Comparison of ENCODE assay signal across 15 mouse cellular contexts in genomic region chr17:62649293-62649950, GRCm38 (mm10).
DNase-seq lines count a peak whose midpoint lies in the region; ATAC-seq and TF ChIP-seq lines count a peak whose summit lies in the region.
"Had no signal": no experiment of that assay in that cellular context is flagged by ENCODE, and none has a peak within 500 bp of the region (broad histone marks: within the 10 kb centered on the region; RNA-seq: fewer than 3 reads in every experiment).

No protein-coding gene starts in this region.

- DNase-seq in right cerebral cortex, adult 18-20 months, result peak; percentile 44
- no peak for DNase-seq in right cerebral cortex, postnatal 14 days
- DNase-seq in heart, postnatal 25 days (ENCODE audit: low spot score), result peak; percentile 23
- DNase-seq: adrenal gland, adult 2 months; forebrain, postnatal 0 days; layer of hippocampus, adult 9-11 months; left cerebral cortex, postnatal 4 days had no signal

- H3K4me2 ChIP-seq in midbrain, embryonic 16.5 days (ENCODE audit: low read length), result no peak overlapping the region
- H3K4me2 ChIP-seq in intestine, embryonic 16.5 days (ENCODE audit: low read depth, low read length), result no peak overlapping the region
- H3K4me2 ChIP-seq: embryonic facial prominence, embryonic 13.5 days; liver, embryonic 15.5 days had no signal

- TF ChIP-seq CTCF in embryonic fibroblast, embryonic 13.5 days (IDR thresholded peaks at IDR 0.05; ENCODE audit: borderline replicate concordance, insufficient read depth, low read length), result no peak

- no peaks in the 10 kb centered on the region for H3K36me3 ChIP-seq in midbrain, embryonic 16.5 days (ENCODE audit: control insufficient read depth, insufficient read depth, low read length)
- H3K36me3 ChIP-seq in intestine, embryonic 16.5 days (ENCODE audit: control insufficient read depth, insufficient read depth, low read length), result no peaks in the 10 kb centered on the region
- H3K36me3 ChIP-seq: liver, embryonic 15.5 days had no signal

- 0 out of 2 replicates have a peak, but pooled peaks have one; percentile 18 for ATAC-seq in monocyte, adult 5-6 weeks (replicated peaks; ENCODE audit: insufficient number of reproducible peaks, low FRiP score, low TSS enrichment, poor library complexity, severe bottlenecking)
- no peak for ATAC-seq in midbrain, embryonic 16.5 days
- no peak for ATAC-seq in intestine, embryonic 16.5 days
- ATAC-seq: CD4-positive, CD25-positive, alpha-beta regulatory T cell, adult 4 months; forebrain, postnatal 0 days; Patski had no signal

- peak overlapping the region; percentile 87 for H3K27ac ChIP-seq in embryonic fibroblast, embryonic 13.5 days (ENCODE audit: insufficient read depth, low read length)
- no peak overlapping the region for H3K27ac ChIP-seq in midbrain, embryonic 16.5 days (ENCODE audit: low read length)
- no peak overlapping the region for H3K27ac ChIP-seq in intestine, embryonic 16.5 days (ENCODE audit: low read length)
- H3K27ac ChIP-seq: embryonic facial prominence, embryonic 13.5 days; liver, embryonic 15.5 days had no signal

- H3K9ac ChIP-seq in midbrain, embryonic 16.5 days (ENCODE audit: low read depth, low read length), result no peak overlapping the region
- no peak overlapping the region for H3K9ac ChIP-seq in intestine, embryonic 16.5 days (ENCODE audit: low read depth, low read length)
- H3K9ac ChIP-seq: embryonic facial prominence, embryonic 13.5 days; forebrain, postnatal 0 days; liver, embryonic 15.5 days had no signal

- no peaks in the 10 kb centered on the region for H3K27me3 ChIP-seq in midbrain, embryonic 16.5 days (ENCODE audit: control insufficient read depth, insufficient read depth, low read depth, low read length)
- no peaks in the 10 kb centered on the region for H3K27me3 ChIP-seq in intestine, embryonic 16.5 days (replicated peaks; ENCODE audit: control insufficient read depth, insufficient read depth, low read length)
- H3K27me3 ChIP-seq: embryonic facial prominence, embryonic 13.5 days; liver, embryonic 15.5 days; Patski had no signal

- H3K9me3 ChIP-seq in midbrain, embryonic 16.5 days (replicated peaks; ENCODE audit: control insufficient read depth, low read length, poor library complexity, severe bottlenecking), result no peaks in the 10 kb centered on the region
- H3K9me3 ChIP-seq in intestine, embryonic 16.5 days (ENCODE audit: control insufficient read depth, low read length), result no peaks in the 10 kb centered on the region
- H3K9me3 ChIP-seq: embryonic facial prominence, embryonic 13.5 days; liver, embryonic 15.5 days had no signal

- WGBS in midbrain, embryonic 16.5 days, result 94% methylated on average over 10 of the region's 10 CpGs
- 89% methylated on average over 10 of the region's 10 CpGs for WGBS in intestine, embryonic 16.5 days

- TF ChIP-seq POLR2A in embryonic fibroblast, embryonic 13.5 days (IDR thresholded peaks at IDR 0.05; ENCODE audit: low read depth, low read length), result no peak

- no peak overlapping the region for H3K4me3 ChIP-seq in embryonic fibroblast, embryonic 13.5 days (ENCODE audit: insufficient read depth, low read length)
- no peak overlapping the region for H3K4me3 ChIP-seq in midbrain, embryonic 16.5 days (ENCODE audit: low read depth, low read length)
- H3K4me3 ChIP-seq in intestine, embryonic 16.5 days (ENCODE audit: low read length), result no peak overlapping the region
- H3K4me3 ChIP-seq: embryonic facial prominence, embryonic 13.5 days; liver, embryonic 15.5 days had no signal

- H3K4me1 ChIP-seq in embryonic fibroblast, embryonic 13.5 days (ENCODE audit: control insufficient read depth, insufficient read depth, low read length), result peaks cover 11% of the 10 kb centered on the region
- H3K4me1 ChIP-seq in midbrain, embryonic 16.5 days (ENCODE audit: control insufficient read depth, insufficient read depth, low read length), result peaks cover 3% of the 10 kb centered on the region; the same call in 1 of the 2 replicates
- no peaks in the 10 kb centered on the region for H3K4me1 ChIP-seq in intestine, embryonic 16.5 days (ENCODE audit: control insufficient read depth, insufficient read depth, low read length)
- H3K4me1 ChIP-seq: liver, embryonic 15.5 days had no signal

- intact Hi-C loops in heart, postnatal 25 days (cut with DNase I), result no loop called here
